Mouse (Mus musculus) embryonic stem cell, embryonic (primary cell): ENCODE results near the gene Mpv17.

ENCODE experiments used
- CTCF ChIA-PET, 4 experiments: fragments of 300-600 bp in 2 of 4; fragments of 350-600 bp in 2 of 4; sonication (Branson Sonifier 250); formaldehyde crosslinking; loops; one replicate each; lab custom pipeline; 2022; ENCODE audit warnings: inconsistent platforms in 2 of 4; lab: Charles Lee
- POLR2A ChIA-PET, 4 experiments: fragments of 300-600 bp in 2 of 4; fragments of 350-600 bp in 2 of 4; sonication (Branson Sonifier 250); formaldehyde crosslinking; loops; one replicate each; lab custom pipeline; 2022; ENCODE audit warnings: antibody characterized with exemption in 4 of 4, inconsistent platforms in 1 of 4; lab: Charles Lee

Gene Mpv17

GRCm38 (mm10) chr5:31193631-31194281 lies 39.7 kb upstream of the Mpv17 start:
- ChIA-PET CTCF (interaction anchor here (0.5 to 2.2 kb wide), 11 partner anchors 9 to 1825 kb away, joined by 3 to 14 read pairs (median 4); partner anchors contain the start of genes Gm29609 (in 2 of the 4), Gtf3c2 (in 2 of the 4), Ywhah (in 1 of the 4) and Zfp512 (in 1 of the 4)), POLR2A (interaction anchor here (0.6 to 17.1 kb wide), 48 partner anchors 8 to 481 kb away, joined by 3 to 263 read pairs (median 8); partner anchors contain the start of genes Gm29609 (in 4 of the 4), Gtf3c2 (in 4 of the 4), Zfp513 (in 4 of the 4) and Atraid (in 2 of the 4))

DNA sequence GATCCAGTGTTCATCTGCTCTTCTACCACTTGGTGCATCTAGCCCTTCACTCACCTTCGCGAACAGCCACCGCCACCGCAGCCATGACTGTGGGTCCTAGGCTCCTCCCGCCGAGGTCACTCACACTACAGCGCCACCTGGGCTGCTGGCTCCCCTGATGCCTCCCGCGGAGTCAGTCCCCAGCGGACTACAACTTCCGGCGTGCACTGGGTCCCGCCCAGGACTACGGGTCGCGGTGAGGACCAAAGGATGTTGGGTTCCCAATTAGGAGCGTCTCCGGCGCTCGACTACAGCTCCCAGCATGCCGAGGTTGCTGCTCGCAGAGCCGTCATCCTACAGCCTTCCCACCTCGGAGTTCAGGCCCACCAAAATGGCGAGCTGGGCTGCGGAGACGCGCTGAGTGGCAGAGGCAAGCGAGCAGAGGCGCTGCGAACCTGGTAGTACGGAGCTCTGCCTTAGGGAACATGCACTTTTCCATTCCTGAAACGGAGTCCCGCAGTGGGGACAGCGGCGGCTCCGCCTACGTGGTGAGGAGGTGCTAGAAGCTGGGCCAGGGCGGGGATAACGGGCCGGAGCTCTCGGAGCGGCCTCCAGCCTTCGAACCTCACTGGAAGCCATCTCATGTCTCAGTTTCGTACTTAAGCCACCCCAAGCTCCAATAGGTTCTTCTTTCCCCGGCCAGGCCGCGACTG lies 39.0 kb upstream of the Mpv17 start, which contains the start of the genes Snx17 and Eif2b4:
Snx17 (plus strand) TSS at position 289 of the 692 bp plus-strand sequence.
Eif2b4 (minus strand) TSS at position 492 of the 692 bp plus-strand sequence.
- CTCF ChIA-PET: interaction anchor here (0.5 to 2.2 kb wide), 13 partner anchors 9 to 278 kb away, joined by 3 to 14 read pairs (median 4); partner anchors contain the start of genes Gm29609 (in 3 of the 4), Gtf3c2 (in 3 of the 4), Zfp512 (in 1 of the 4) and Zfp513 (in 1 of the 4)
- POLR2A ChIA-PET: interaction anchor here (0.6 to 17.1 kb wide), 49 partner anchors 9 to 480 kb away, joined by 3 to 263 read pairs (median 6); partner anchors contain the start of genes Gm29609 (in 4 of the 4), Gtf3c2 (in 4 of the 4), Zfp513 (in 4 of the 4) and Atraid (in 2 of the 4)

DNA sequence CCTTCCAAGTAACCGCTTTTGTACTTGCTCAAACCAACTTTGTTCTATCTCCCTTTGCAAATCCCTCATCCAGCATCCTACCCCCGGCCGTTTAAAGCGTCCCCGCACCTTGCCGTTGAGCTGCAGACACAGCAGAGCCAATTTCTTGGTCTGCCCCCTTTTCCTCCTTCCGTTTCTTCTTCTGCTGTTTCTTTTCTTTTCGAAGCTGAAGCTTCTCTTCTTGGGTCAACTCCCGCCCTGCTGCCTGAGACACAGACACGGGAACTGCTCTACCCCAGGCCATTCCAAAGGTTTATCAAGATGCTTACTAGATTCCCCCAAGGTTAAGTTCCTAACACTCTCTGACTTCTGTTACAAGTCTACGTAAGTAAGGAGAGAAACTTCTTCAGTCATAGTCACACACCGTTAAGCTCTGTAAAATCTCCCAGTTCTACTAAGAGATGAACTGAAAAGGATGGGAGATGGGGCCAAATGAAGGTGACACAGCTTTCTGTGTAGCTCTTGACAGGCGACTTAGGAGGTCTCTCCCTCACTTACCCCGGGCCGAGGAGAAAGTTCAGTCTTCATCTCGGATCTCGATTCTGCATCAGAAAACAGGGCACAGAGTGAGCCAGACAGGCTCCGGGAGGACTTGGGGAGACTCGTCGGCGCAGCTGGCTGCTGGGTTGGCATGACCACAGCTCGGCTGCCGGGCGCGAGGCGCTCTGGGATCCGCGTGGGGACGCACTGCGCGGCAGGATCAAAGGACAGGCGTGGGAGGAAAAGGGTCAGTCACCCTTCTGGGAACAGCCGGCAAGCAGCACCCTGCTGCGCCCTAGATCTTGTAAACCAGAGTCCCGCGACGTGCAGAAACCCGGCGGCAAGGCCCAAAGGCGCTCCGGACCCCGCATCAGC lies 38.2 kb upstream of the Mpv17 start:
- CTCF ChIA-PET: interaction anchor here (0.6 to 2.2 kb wide), 15 partner anchors 10 to 277 kb away, joined by 3 to 14 read pairs (median 4); partner anchors contain the start of genes Gm29609 (in 2 of the 4), Gtf3c2 (in 2 of the 4) and Zfp513 (in 1 of the 4)
- POLR2A ChIA-PET: interaction anchor here (0.6 to 17.1 kb wide), 50 partner anchors 9 to 1593 kb away, joined by 3 to 263 read pairs (median 6); partner anchors contain the start of genes Gm29609 (in 4 of the 4), Gtf3c2 (in 4 of the 4), Zfp513 (in 4 of the 4) and Atraid (in 3 of the 4)

DNA sequence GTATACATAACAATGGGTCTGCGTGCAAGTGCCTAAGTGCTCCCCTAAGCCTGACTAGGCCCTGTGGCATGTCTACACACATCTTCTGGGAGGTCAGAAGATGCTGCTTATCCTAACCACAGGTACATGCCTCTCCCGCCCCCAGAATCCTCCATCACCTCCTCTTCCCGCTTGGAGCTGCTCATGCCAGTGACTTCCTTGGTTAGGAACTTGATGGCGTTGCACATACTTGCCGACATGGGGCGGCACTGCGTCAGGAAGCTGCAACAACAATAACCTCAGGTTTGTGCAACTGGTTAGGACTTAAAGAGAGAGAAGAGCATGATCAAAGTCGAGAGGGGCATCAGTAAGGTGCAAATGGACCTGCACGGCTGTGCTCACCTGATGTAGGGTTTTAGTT lies 36.1 kb upstream of the Mpv17 start:
- ChIA-PET CTCF (interaction anchor here in 3 of 4 experiments (0.5 to 1.6 kb wide), 12 partner anchors 10 to 1547 kb away, joined by 3 to 7 read pairs (median 4); partner anchors contain the start of genes Gm29609 (in 3 of the 3), Gtf3c2 (in 3 of the 3), Zfp513 (in 2 of the 3) and Atraid (in 1 of the 3)), POLR2A (interaction anchor here in 3 of 4 experiments (0.6 to 17.1 kb wide), 16 partner anchors 8 to 283 kb away, joined by 3 to 263 read pairs (median 4); partner anchors contain the start of genes Gm29609 (in 3 of the 3), Gtf3c2 (in 3 of the 3), Zfp513 (in 3 of the 3) and Slc5a6 (in 2 of the 3))

- ChIA-PET CTCF (interaction anchor here in 3 of 4 experiments (0.9 to 1.6 kb wide), 4 partner anchors 136 to 140 kb away, joined by 3 to 7 read pairs (median 5); partner anchors contain the start of genes Atraid (in 1 of the 3) and Slc5a6 (in 1 of the 3)), POLR2A (interaction anchor here in 3 of 4 experiments (0.6 to 5.9 kb wide), 14 partner anchors 9 to 985 kb away, joined by 3 to 48 read pairs (median 4); partner anchors contain the start of genes Zfp513 (in 2 of the 3), Gm29609 (in 1 of the 3) and Gtf3c2 (in 1 of the 3))
Observed at GRCm38 (mm10) chr5:31188223-31188840, 34.3 kb upstream of the Mpv17 start.

GRCm38 (mm10) chr5:31183678-31184077 lies 29.6 kb upstream of the Mpv17 start:
- CTCF ChIA-PET: no interaction called here
- POLR2A ChIA-PET: interaction anchor here in 3 of 4 experiments (0.7 to 5.9 kb wide), 5 partner anchors 11 to 1089 kb away, joined by 3 to 48 read pairs (median 4); partner anchors contain the start of gene Zfp513 (in 1 of the 3)

DNA sequence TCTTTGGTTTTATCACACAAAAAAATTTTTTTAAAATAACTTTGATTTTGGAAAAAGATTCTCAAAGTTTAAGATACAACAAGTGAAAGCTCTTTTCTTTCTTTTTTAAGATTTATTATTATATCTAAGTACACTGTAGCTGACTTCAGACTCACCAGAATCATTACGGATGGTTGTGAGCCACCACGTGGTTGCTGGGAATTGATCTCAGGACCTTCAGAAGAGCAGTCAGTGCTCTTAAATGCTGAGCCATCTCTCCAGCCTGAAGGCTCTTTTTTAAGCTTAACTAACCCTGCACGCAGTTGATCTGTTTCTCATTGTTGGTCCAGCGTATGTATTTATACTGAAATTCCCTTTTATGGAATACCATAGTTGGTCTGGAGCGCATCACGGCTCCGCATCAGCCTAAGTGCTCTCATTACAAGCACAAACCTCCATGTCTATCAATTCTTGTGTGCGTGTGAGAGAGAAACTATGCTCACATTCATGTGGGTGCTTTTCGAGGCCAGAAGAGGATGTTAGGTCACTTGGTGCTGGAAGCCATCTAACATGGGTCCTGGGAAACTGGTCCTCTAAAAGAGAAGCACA lies 27.2 kb upstream of the Mpv17 start:
- CTCF ChIA-PET: interaction anchor here in 2 of 4 experiments (2.5 to 2.8 kb wide), 2 partner anchors 9 to 11 kb away, joined by 7 to 14 read pairs; partner anchors contain the start of genes Eif2b4 (in 1 of the 2) and Snx17 (in 1 of the 2)
- POLR2A ChIA-PET: interaction anchor here (0.5 to 3.9 kb wide), 36 partner anchors 10 to 295 kb away, joined by 3 to 263 read pairs (median 13); partner anchors contain the start of genes Eif2b4 (in 4 of the 4), Snx17 (in 4 of the 4), Zfp513 (in 4 of the 4) and Atraid (in 2 of the 4)

- CTCF ChIA-PET: interaction anchor here (0.6 to 2.8 kb wide), 13 partner anchors 10 to 272 kb away, joined by 3 to 14 read pairs (median 4); partner anchors contain the start of genes Eif2b4 (in 2 of the 4), Snx17 (in 2 of the 4), Atraid (in 1 of the 4) and Slc5a6 (in 1 of the 4)
- POLR2A ChIA-PET: interaction anchor here (0.6 to 3.9 kb wide), 107 partner anchors 8 to 1681 kb away, joined by 3 to 263 read pairs (median 4); partner anchors contain the start of genes Eif2b4 (in 4 of the 4), Snx17 (in 4 of the 4), Zfp513 (in 4 of the 4) and Agbl5 (in 3 of the 4)
Observed at GRCm38 (mm10) chr5:31179766-31180630, 25.9 kb upstream of the Mpv17 start, which contains the start of the genes Gm29609 and Gtf3c2. Gene Gm29609, minus strand, starts transcription at chr5:31179911. Gene Gtf3c2, minus strand, starts transcription at chr5:31180144.

- CTCF ChIA-PET: interaction anchor here (0.6 to 2.8 kb wide), 11 partner anchors 11 to 273 kb away, joined by 3 to 14 read pairs (median 4); partner anchors contain the start of genes Eif2b4 (in 2 of the 4), Snx17 (in 2 of the 4), Atraid (in 1 of the 4) and Slc5a6 (in 1 of the 4)
Observed at GRCm38 (mm10) chr5:31179301-31179765, 25.3 kb upstream of the Mpv17 start.

DNA sequence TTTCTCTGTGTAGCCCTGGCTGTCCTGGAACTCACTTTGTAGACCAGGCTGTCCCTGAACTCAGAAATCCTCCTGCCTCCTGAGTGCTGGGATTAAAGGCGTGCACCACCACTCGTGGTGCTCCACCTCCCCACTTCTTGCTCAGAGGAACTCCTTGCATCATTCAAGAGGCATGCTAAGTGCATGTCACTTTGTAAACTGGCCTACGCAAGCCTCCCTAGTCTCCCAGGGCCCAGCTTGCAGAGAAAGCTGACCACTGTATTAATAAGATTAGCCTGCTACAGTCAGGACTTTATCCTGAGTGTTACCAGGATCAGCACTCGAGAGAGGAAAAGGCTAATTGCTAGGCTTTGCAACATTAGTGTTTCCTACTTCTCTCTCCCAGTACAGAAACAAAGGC lies 14.6 kb upstream of the Mpv17 start:
- POLR2A ChIA-PET: interaction anchor here (0.7 to 13.8 kb wide), 14 partner anchors 9 to 120 kb away, joined by 3 to 141 read pairs (median 6); partner anchors contain the start of genes Gm29609 (in 4 of the 4), Gtf3c2 (in 4 of the 4), Mpv17 (in 2 of the 4) and Atraid (in 1 of the 4)
- CTCF ChIA-PET: interaction anchor here in 3 of 4 experiments (0.6 to 1.3 kb wide), 3 partner anchors 24 to 186 kb away, joined by 4 to 5 read pairs (median 4); partner anchors contain the start of genes Eif2b4 (in 1 of the 3) and Snx17 (in 1 of the 3)

More at GRCm38 (mm10) chr5:31179301-31179765, 25.3 kb upstream of the Mpv17 start:
- POLR2A ChIA-PET: interaction anchor here (0.6 to 3.9 kb wide), 95 partner anchors 8 to 1279 kb away, joined by 3 to 263 read pairs (median 5); partner anchors contain the start of genes Eif2b4 (in 4 of the 4), Snx17 (in 4 of the 4), Zfp513 (in 4 of the 4) and Agbl5 (in 3 of the 4)

GRCm38 (mm10) chr5:31164878-31165277 lies 10.8 kb upstream of the Mpv17 start:
- POLR2A ChIA-PET: interaction anchor here in 3 of 4 experiments (1.1 to 13.8 kb wide), 8 partner anchors 9 to 99 kb away, joined by 3 to 141 read pairs (median 4); partner anchors contain the start of genes Mpv17 (in 2 of the 3), Gm29609 (in 1 of the 3), Gtf3c2 (in 1 of the 3) and Ucn (in 1 of the 3)

GRCm38 (mm10) chr5:31162462-31162861 lies 8.4 kb upstream of the Mpv17 start:
- ChIA-PET POLR2A (interaction anchor here in 3 of 4 experiments (1.0 to 13.8 kb wide), 21 partner anchors 7 to 114 kb away, joined by 3 to 141 read pairs (median 5); partner anchors contain the start of genes Mpv17 (in 3 of the 3), Gm29609 (in 2 of the 3), Gtf3c2 (in 2 of the 3) and Atraid (in 1 of the 3)), CTCF (interaction anchor here in 1 of 4 experiments (0.6 kb wide), 1 partner anchor 264 kb away, joined by 3 read pairs; no protein-coding TSS in a partner anchor)

More at GRCm38 (mm10) chr5:31164878-31165277, 10.8 kb upstream of the Mpv17 start:
- CTCF ChIA-PET: no interaction called here
